Mouse (Mus musculus): Measurements from ENCODE around the gene Kcnab3. TPM values are rescaled to one million over a fixed set of nuclear protein-coding genes. Genes with fewer than 3 reads are reported as not detected.

Gene Kcnab3
- polyA plus RNA-seq, 1 experiment: 0.65 TPM

DNA sequence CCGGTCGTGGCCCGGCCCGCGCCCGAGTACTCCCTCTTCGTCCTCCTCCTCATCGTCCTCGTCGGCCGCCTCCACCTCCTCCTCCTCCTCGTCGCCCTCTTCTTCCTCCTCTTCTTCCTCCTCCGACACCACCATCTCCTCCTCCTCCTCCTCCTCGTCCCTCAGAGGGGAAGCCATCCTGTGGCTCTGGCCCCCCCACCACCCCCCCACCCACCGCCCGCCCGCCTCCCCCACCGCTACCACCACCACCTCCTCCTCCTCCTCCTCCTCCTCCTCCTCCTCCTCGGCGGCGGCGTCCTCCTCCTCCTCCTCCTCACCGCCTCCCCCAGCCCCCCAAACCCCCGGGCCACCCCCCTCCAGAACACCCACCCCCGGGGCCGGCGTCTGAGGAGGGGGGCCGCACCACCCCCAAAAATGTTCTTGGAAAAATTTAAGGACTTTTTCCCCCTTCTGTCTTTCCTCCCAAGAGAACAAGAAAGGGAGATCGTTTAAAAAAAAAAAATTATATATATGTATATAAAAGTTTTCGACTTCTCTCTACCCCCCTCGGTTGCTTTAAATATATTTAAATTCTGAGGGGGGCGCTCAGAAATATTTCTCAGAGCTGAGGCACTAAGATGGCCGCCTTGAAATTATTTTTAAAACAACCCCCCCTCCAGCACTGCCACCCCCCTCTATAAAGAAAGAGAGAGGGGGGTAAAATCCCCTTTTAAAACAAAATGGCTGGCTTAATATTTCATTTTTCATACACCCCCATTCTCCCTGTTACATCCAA, 43.3 kb downstream of the Kcnab3 start, which contains the start of gene Chd3:
Chd3 (minus strand) TSS at position 192 of the 775 bp plus-strand sequence.
- H3K27ac ChIP-seq (ENCODE audit: insufficient read depth, low read depth, low read length): peak within 1 kb of the TSS; percentile 84
- TF ChIP-seq POLR2A (IDR thresholded peaks at IDR 0.05; ENCODE audit: low read depth, low read length) (no peak), CTCF (IDR thresholded peaks at IDR 0.05; ENCODE audit: extremely low read depth, insufficient read length, insufficient replicate concordance, low read depth, low read length) (no peak)
- no peaks in the 10 kb centered on the region for H3K27me3 ChIP-seq (ENCODE audit: control insufficient read depth, insufficient read depth, low read length)
- under 1% methylated on average over 22 of the region's 34 CpGs for WGBS
- H3K36me3 ChIP-seq (ENCODE audit: control insufficient read depth, insufficient read depth, low read length): 0 out of 2 replicates have a peak, but pooled peaks cover 3% of the 10 kb centered on the region
- H3K4me1 ChIP-seq (ENCODE audit: control insufficient read depth, insufficient read depth, insufficient read length, low read length): peaks cover 28% of the 10 kb centered on the region
- peak within 1 kb of the TSS; percentile 89 for H3K4me3 ChIP-seq (ENCODE audit: low read depth, low read length)

DNA sequence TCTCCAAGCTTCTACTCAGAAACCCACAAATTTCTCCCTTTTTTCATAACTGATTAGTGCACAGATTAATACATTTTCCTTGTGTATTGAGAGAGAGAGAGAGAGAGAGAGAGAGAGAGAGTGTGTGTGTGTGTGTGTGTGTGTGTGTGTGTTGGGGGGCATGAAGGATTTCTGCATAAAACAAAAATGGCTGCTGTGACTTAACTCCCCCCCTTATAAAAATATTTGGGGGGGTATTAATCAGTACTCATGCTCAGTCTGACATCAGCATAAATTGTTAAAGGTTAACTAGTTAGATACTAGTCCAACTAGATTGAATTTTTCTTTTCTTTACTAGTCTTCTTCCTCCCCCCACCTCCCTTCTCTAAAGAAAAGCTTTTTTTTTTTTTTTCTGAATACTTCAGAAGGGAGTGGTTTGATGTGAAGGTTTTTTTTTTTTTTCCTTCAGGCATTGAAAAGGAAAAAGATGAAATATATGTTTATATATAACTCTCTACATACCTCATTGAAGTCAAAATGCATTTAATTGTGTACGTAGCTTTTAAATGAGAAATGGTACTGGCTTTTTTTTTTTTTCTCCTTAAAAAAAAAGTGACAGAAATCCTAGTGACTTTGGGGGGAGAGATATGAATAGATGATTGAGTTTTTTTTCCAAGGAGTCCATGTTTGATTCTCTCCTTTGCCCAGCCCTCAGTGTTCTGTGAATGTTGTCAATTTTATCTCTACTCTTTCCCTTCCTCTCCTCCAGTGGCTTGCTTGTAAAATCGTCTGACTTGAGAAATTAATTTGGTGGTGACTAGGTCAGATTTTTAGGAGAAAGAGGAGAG, 44.1 kb downstream of the Kcnab3 start:
- Histone ChIP-seq H3K27me3 (ENCODE audit: control insufficient read depth, insufficient read depth, low read length) (no peaks in the 10 kb centered on the region), H3K27ac (ENCODE audit: insufficient read depth, low read depth, low read length) (peak overlapping the region; percentile 17; the same call in 1 of the 2 replicates), H3K4me3 (ENCODE audit: low read depth, low read length) (no peak overlapping the region), H3K36me3 (ENCODE audit: control insufficient read depth, insufficient read depth, low read length) (0 out of 2 replicates have a peak, but pooled peaks cover 3% of the 10 kb centered on the region), H3K4me1 (ENCODE audit: control insufficient read depth, insufficient read depth, insufficient read length, low read length) (peaks cover 25% of the 10 kb centered on the region)
- 46% methylated on average over 2 of the region's 2 CpGs for WGBS
- TF ChIP-seq POLR2A (IDR thresholded peaks at IDR 0.05; ENCODE audit: low read depth, low read length): no peak
- TF ChIP-seq CTCF (IDR thresholded peaks at IDR 0.05; ENCODE audit: extremely low read depth, insufficient read length, insufficient replicate concordance, low read depth, low read length): no peak

DNA sequence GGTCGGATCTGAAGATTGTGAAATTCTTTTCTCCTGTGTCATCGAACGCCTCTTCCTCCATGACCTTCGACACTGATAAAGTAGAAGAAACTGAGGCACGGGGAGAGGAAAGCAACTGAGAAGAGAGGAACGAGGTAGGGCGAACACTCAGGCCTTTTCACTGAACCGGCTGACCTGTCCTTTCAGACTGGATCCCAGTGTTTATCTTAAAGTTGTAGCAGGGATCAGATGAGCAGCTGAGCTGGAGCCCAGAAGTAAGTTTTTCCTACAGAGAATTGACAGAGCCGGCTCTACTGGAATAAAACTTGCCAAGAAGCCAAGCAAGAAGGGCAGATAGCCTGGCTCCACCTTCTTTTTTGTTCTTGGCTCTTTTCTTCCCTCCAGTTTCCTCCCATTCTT, 44.8 kb downstream of the Kcnab3 start:
- WGBS: 34% methylated on average over 9 of the region's 9 CpGs
- peaks cover 21% of the 10 kb centered on the region for H3K4me1 ChIP-seq (ENCODE audit: control insufficient read depth, insufficient read depth, insufficient read length, low read length)
- no peaks in the 10 kb centered on the region for H3K27me3 ChIP-seq (ENCODE audit: control insufficient read depth, insufficient read depth, low read length)
- TF ChIP-seq POLR2A (IDR thresholded peaks at IDR 0.05; ENCODE audit: low read depth, low read length) (no peak), CTCF (IDR thresholded peaks at IDR 0.05; ENCODE audit: extremely low read depth, insufficient read length, insufficient replicate concordance, low read depth, low read length) (no peak)
- no peak overlapping the region for H3K4me3 ChIP-seq (ENCODE audit: low read depth, low read length)
- peak overlapping the region; percentile 17; the same call in 1 of the 2 replicates for H3K27ac ChIP-seq (ENCODE audit: insufficient read depth, low read depth, low read length)
- H3K36me3 ChIP-seq (ENCODE audit: control insufficient read depth, insufficient read depth, low read length): 0 out of 2 replicates have a peak, but pooled peaks cover 5% of the 10 kb centered on the region

DNA sequence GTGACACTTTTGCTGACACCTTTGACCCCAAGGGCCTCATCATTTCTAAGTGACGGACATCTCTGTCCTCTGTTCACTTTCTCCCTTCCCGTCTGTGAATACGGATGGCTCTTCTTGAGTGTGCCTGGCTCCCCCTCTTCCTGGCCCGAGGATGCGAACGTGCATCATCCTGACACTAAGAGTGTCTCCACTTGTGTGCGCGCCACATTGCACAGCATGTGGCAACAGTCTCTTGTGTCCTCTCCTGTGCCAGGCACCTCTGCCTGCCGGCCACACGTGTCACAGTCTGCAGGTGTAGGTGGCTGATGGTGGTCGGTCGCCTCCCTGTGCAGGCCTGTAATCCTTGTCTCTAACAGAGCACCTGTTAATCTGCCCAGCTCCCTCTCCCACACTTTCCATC, 45.5 kb downstream of the Kcnab3 start:
- no peak for TF ChIP-seq CTCF (IDR thresholded peaks at IDR 0.05; ENCODE audit: extremely low read depth, insufficient read length, insufficient replicate concordance, low read depth, low read length)
- Histone ChIP-seq H3K27me3 (ENCODE audit: control insufficient read depth, insufficient read depth, low read length) (no peaks in the 10 kb centered on the region), H3K4me3 (ENCODE audit: low read depth, low read length) (no peak overlapping the region), H3K4me1 (ENCODE audit: control insufficient read depth, insufficient read depth, insufficient read length, low read length) (peaks cover 16% of the 10 kb centered on the region), H3K36me3 (ENCODE audit: control insufficient read depth, insufficient read depth, low read length) (0 out of 2 replicates have a peak, but pooled peaks cover 5% of the 10 kb centered on the region), H3K27ac (ENCODE audit: insufficient read depth, low read depth, low read length) (no peak overlapping the region)
- WGBS: 86% methylated on average over 12 of the region's 12 CpGs

DNA sequence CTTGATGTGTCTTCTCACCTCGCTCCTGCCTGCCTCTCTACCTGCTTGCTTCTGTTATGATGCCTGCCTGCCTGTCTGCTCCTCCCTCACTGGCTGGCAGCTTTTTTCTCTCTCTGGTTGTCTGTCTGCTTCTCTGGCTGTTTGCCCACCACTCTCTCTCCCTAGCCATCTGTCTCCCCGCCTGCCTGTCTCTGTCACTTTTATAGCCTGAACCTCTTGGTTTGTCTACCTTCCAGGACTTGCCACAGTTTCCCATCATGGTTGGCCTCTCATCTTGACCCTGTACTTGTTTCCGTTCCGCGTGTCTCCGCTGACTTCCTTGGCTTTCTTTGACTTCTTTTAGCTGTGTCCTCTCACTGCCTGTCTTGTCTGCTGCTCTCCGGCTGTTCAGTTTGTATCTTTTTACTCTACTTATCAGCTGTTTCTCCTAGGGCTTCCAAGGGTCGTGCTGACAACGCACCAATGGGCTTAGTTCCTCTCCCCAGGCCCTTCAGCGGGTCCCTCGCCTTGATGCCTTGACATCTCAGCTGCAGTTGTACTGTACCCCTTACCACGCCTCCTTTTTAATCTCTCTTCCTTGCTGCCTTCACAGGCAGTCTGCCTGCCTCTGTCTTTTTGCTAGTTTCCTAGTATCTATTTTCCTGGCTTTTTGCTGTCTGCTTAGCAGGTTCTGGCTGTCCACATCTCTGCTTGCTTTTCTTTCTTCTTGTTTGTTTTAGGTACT, 46.2 kb downstream of the Kcnab3 start:
- H3K4me1 ChIP-seq (ENCODE audit: control insufficient read depth, insufficient read depth, insufficient read length, low read length): peaks cover 16% of the 10 kb centered on the region
- TF ChIP-seq CTCF (IDR thresholded peaks at IDR 0.05; ENCODE audit: extremely low read depth, insufficient read length, insufficient replicate concordance, low read depth, low read length) (no peak), POLR2A (IDR thresholded peaks at IDR 0.05; ENCODE audit: low read depth, low read length) (no peak)
- 55% methylated on average over 12 of the region's 12 CpGs for WGBS
- H3K36me3 ChIP-seq (ENCODE audit: control insufficient read depth, insufficient read depth, low read length): 0 out of 2 replicates have a peak, but pooled peaks cover 5% of the 10 kb centered on the region
- no peak overlapping the region for H3K4me3 ChIP-seq (ENCODE audit: low read depth, low read length)
- no peaks in the 10 kb centered on the region for H3K27me3 ChIP-seq (ENCODE audit: control insufficient read depth, insufficient read depth, low read length)
- H3K27ac ChIP-seq (ENCODE audit: insufficient read depth, low read depth, low read length): no peak overlapping the region; the same call in 1 of the 2 replicates

DNA sequence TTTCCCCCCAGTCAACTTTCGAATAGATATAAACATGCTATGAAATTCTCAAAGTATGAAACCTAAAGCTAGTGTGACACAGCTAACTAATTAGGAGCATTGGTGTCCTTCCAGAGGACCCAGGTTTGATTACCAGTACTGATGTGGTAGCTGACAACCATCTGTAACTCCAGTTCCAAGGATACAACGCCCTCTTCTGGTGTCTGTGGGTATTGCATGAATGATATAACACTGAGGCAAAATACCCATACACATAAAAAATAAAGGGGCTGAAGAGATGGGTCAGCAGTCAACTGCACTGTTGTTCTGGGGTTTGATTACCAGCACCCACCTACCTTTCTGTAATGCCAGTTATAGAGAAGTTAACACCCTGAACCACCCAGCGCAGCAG, 46.7 kb downstream of the Kcnab3 start:
- WGBS: 66% methylated on average over 3 of the region's 3 CpGs
- peaks cover 20% of the 10 kb centered on the region for H3K4me1 ChIP-seq (ENCODE audit: control insufficient read depth, insufficient read depth, insufficient read length, low read length)
- no peaks in the 10 kb centered on the region for H3K27me3 ChIP-seq (ENCODE audit: control insufficient read depth, insufficient read depth, low read length)
- 0 out of 2 replicates have a peak, but pooled peaks cover 5% of the 10 kb centered on the region for H3K36me3 ChIP-seq (ENCODE audit: control insufficient read depth, insufficient read depth, low read length)
- H3K27ac ChIP-seq (ENCODE audit: insufficient read depth, low read depth, low read length): no peak overlapping the region
- TF ChIP-seq CTCF (IDR thresholded peaks at IDR 0.05; ENCODE audit: extremely low read depth, insufficient read length, insufficient replicate concordance, low read depth, low read length) (no peak), POLR2A (IDR thresholded peaks at IDR 0.05; ENCODE audit: low read depth, low read length) (no peak)
- no peak overlapping the region for H3K4me3 ChIP-seq (ENCODE audit: low read depth, low read length)

All from small intestine, adult 2 months (tissue).